Mouse (Mus musculus) c-Kit-positive CD71-negative TER-119-negative erythroid progenitor cells, embryonic 14.5 days (primary cell): Measurements from ENCODE around the gene Rab1a.

Experiments
- DNase-seq: peaks from one replicate; pipeline ENCODE4 v3.0.0-alpha.2; 2013; ENCODE audit warnings: low read depth

The Rab1a gene

GRCm38 (mm10) chr11:20247146-20247855, 46.1 kb downstream of the Rab1a start:
- no peak for DNase-seq

- no peak for DNase-seq
Observed at GRCm38 (mm10) chr11:20248277-20248676, 47.0 kb downstream of the Rab1a start.

GRCm38 (mm10) chr11:20248840-20249239, 47.6 kb downstream of the Rab1a start:
- DNase-seq = no peak

GRCm38 (mm10) chr11:20249296-20250110, 48.3 kb downstream of the Rab1a start, which contains the start of gene Cep68:
TSS of gene Cep68 (minus strand) at chr11:20249429.
- DNase-seq = peak; percentile 83

GRCm38 (mm10) chr11:20250476-20251178, 49.4 kb downstream of the Rab1a start:
- DNase-seq = no peak

GRCm38 (mm10) chr11:20253088-20253487, 51.9 kb downstream of the Rab1a start:
- no peak for DNase-seq

- no peak for DNase-seq
Observed at GRCm38 (mm10) chr11:20254791-20255190, 53.6 kb downstream of the Rab1a start.

GRCm38 (mm10) chr11:20262628-20263380, 61.6 kb downstream of the Rab1a start:
- no peak for DNase-seq

- no peak for DNase-seq
Observed at GRCm38 (mm10) chr11:20269885-20270284, 68.7 kb downstream of the Rab1a start.

- DNase-seq = no peak
Observed at GRCm38 (mm10) chr11:20275974-20276373, 74.7 kb downstream of the Rab1a start.
